Mouse (Mus musculus): ENCODE measurements at regions not wholly inside any gene's neighbourhood (a gene's known extent, or its start where the extent isn't known, plus 50 kb on each side); places are given as distances from the start of the nearest gene placed in this dataset.

GRCm38 (mm10) chr4:94173096-94173495 lies 383.2 kb upstream of the Gm10306 start:
- no peak for TF ChIP-seq TBP (IDR thresholded peaks at IDR 0.05; ENCODE audit: low read depth, low read length)
- no peak for TF ChIP-seq MAZ (IDR thresholded peaks at IDR 0.05; ENCODE audit: low read depth, low read length)
